Mouse (Mus musculus) MN1 (cell line): ENCODE results near the gene Defb19.
A peak's percentile ranks its signal among the peaks of the same experiment; 100 is the strongest.

ENCODE experiments used
- DNase-seq: peaks from one replicate; pipeline ENCODE4 v3.0.0-alpha.2; 2016; ENCODE audit warnings: low spot score

Gene Defb19

GRCm38 (mm10) chr2:152586926-152587560, 6.9 kb upstream of the Defb19 start:
- DNase-seq: no peak

DNA sequence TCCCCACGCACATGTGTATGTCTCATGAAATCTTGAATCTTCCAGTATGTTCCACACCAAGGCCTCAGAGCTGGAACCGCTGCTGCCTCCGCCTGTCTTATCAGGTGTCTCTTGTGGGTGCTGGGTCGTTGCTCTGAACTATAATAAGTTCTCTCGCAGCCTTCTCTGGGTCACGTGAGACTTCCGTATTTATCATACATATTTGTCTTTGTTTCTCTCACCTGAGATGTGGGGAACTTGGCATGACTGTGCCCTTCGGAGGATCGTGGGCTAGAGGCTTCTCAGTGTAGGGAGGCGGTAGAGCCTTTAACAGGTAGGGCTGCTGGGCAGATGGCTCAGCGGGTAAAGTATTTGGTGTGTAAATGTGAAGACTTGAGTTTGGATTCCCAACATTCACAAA, 500 bp upstream of the Defb19 start:
- DNase-seq: no peak

- no peak for DNase-seq
Measured at GRCm38 (mm10) chr2:152573484-152573883, 6.6 kb downstream of the Defb19 start.

DNA sequence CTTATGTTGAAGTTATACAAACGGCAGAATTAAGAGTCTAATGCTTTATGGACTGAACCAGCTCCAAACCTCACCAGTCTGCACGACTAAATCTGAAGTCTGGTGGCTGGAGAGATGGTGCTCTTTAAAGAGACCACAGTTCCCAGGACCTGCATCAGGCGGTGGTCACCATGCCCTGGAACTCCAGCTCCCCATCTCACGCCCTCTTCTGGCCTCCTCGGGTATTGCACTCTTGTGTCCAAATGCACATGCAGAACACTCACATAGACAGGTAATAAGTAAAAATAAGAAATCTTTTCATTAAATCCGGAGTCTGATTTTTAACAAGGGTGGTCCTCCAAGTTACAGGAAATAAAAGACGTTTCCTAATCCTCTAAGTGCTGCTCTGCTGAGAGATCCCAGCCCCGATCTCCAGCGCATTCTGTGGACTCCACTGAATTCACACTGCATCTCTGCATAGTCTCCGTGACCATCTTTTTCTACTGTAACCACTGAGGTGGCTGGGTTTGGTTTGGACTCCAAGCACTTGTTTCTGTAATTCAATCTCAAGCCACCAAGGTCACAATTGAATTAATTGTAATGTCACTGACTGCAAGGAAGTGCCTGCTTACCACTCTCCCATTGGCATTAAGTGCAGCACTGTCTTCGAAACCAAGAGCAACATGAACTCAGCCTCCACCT, 7.9 kb downstream of the Defb19 start, which contains the start of gene Defb21:
TSS of gene Defb21 (plus strand) at position 631 of the 681 bp plus-strand sequence.
- no peak for DNase-seq

- DNase-seq: no peak
Measured at GRCm38 (mm10) chr2:152570313-152570712, 9.8 kb downstream of the Defb19 start.

DNA sequence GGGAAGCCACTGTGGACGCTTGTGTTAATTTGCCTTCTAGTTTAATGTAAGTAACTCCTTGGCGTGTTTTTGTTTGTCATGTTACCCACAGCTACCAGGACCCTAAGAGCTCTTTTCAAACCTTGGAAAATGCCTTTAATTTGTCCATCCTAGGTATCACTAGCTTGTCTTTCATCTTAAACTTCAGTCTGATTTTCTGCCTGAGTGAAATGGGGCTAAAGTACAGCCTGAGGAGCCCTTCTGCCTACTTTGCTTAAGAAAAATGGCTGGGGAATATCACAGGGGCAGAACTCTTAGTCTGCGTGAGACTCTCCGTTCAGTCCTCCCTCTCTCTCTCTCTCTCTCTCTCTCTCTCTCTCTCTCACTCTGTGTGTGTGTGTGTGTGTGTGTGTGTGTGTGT, 10.2 kb downstream of the Defb19 start:
- DNase-seq: no peak

GRCm38 (mm10) chr2:152569038-152569437, 11.1 kb downstream of the Defb19 start, which contains the start of gene Gm17416:
Gm17416 (plus strand) TSS chr2:152569338.
- DNase-seq: no peak

DNA sequence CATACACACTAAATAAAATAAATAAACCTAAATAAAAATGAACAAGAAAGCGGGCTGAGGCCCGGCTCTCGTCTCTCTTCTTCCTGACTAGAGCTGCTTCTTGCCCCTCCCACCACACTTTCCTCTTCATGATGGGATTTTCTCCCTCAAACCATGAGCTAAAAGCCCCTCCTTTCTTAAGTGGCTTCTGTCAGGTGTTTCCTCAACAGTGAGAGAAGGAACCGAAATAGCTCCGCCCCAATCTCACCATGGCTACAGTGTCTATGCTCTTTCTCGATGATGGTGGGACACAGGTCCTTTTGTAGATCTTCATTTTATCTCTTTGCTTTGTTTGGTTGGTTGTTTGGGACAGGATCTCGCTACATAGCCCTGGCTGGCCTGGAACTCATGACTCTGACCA, 23.5 kb downstream of the Defb19 start:
- no peak for DNase-seq

DNA sequence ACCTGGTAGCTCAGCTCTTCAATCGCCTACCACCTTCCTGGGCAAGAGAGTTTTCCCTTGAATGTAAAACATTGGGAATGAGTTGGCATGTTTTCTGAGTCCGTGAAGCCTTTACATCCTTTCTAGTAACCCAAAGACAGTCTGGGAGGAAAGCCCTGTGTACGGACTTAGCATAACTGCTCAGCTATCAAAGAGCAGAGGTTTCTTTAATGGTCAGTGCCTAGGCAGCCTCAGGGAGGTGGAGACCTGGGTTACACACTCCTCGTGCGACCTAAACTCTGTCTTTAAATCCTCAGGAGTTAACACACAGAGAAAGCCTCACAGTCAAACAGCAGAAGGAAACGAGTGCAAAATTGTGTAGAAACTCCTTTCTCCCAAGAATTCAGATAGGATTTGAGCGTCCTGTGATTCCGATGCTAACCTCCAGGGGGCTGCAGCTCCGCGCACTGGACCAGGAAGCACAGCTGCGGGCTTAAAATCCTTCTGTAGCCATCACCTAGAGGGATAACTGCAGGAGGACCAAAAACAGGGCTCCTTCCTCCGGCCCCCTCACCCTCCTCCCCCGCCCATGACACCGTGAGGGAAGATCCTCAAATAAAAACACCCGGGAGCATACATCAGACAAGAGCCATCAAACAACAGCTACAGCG, 26.2 kb downstream of the Defb19 start:
- DNase-seq: peak; percentile 48

GRCm38 (mm10) chr2:152548124-152548523, 32.0 kb downstream of the Defb19 start:
- DNase-seq: no peak

DNA sequence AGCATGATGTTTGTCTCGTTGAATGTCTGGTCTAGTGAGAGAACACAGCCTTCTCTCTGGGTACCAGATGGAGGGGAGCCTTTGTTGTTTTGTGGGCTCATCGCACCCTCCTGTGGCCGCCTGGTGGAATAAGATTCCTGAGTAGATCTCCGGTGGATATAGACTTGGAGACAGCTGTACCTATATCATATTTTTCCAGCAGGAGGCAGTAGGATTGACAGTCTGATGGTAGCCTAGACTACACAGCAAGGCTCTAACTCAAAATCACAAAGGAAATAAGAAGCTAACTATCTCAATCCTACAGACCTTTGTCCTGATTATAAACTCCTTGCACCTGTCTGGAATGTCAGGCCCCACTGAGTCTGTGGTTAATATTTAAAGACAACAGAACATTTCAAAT, 35.4 kb downstream of the Defb19 start:
- peak; percentile 41 for DNase-seq

DNA sequence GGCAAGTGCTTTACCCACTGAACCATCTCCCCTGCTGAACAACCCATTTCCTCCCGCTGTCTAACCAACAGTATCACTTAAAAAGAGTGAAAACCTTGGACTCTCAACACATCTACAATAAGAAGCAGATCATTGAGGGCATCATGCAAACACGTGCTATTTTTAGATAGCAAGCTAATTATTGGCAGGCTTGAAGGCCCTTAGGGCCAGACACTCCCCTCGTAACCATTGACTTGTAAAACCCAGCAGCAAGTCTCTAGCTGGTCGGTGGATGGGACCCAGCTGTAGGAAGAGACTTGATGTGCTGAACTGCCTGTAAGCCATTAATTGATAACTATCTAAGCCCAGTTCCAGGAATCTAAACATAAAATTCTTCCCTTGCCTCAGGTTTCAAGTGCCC, 36.6 kb downstream of the Defb19 start:
- no peak for DNase-seq

- no peak for DNase-seq
Measured at GRCm38 (mm10) chr2:152542897-152543296, 37.2 kb downstream of the Defb19 start.

DNA sequence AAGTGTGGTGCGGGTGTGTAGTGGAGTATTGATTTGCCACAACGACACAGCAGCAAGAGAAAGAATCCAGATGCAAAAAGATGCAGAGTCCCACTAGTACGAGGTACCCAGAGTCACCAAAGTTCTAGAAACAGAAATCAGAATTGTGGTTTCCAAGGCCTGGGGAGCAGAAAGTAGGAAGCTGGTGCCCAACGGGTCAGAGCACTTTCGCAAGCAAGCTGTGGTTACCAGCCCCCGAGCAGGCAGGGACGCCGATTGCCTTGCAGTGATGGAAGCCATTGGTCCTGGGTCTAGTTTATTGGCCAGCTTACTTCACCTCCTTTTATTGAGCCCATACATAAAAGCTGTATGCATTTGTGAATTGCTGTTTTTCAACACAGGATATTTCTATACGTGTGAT, 38.1 kb downstream of the Defb19 start:
- DNase-seq: no peak

DNA sequence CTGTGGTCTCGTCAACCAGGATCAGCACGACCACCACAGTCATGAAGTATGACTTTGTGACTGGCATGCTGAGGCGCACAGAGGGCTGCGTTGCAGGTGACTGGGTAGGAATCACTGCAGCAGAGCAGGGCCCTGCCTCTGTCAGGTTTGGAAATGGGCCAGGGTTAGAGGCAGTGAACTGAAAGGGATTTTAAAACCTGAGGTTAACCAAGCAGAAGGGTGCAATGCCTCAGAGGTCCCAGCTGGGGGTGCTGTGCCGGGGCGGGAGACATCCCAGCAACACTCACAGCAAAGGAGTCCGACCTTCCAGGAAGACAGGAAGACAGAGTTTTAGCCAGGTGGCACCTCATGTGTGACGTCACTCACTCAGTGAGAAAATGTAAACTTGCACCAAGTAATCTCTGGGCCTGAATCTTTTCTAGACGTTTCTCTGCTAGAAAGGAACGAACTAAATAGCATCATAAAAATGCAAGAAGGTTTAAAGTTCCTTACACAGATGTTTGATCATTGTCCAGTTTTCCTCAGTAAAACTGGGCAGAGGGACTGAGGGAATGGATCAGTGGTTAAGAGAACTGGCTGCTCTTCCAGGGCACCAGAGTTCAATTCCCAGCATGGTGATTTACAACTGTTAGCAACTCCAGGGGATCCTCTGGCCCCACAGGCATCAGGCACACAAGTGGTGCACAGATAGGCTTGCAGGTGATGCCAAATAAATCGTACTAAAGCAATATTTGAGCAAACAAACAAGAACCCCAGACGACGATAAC, 40.0 kb downstream of the Defb19 start, which contains the start of gene Defb29:
TSS of gene Defb29 (minus strand) at position 155 of the 767 bp plus-strand sequence.
- DNase-seq: no peak
